Mouse (Mus musculus): Measurements from ENCODE around the gene Fxyd1.

DNA sequence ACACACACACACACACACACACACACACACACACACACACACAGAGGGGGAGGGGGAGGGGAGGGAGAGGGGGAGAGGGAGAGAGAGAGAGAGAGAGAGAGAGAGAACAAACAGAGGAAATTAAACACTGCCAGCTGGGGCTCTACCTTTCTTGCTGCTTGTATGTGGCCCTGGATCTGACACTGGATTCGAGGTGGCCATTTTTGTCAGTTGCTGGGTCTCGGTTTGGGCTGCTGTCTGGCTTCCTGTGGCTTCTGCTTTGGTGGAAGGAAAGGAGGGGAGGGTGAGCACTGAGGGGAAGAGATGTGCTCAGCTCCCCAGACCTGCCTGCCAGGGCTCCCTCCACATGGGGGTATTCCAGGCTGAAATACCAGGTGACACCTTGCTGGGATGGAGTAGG is 19.3 kb downstream of the Fxyd1 start:
- TF ChIP-seq CTCF (conservative IDR thresholded peaks at IDR 0.05; ENCODE audit: low read length) (no peak), POU5F1 (IDR thresholded peaks at IDR 0.05; ENCODE audit: borderline replicate concordance, low read length) (no peak), NANOG (IDR thresholded peaks at IDR 0.05; ENCODE audit: borderline replicate concordance, low read length) (no peak)
